Mouse (Mus musculus) MEL (cell line): ENCODE data around the gene Kif3b. TPM values are rescaled to one million over a fixed set of nuclear protein-coding genes. Genes with fewer than 3 reads are reported as not detected.

ENCODE experiments used
- DNase-seq: peaks from one replicate; pipeline ENCODE4 v3.0.0; 2011; ENCODE audit warnings: low read depth, low spot score
- H3K27ac ChIP-seq: 2 replicates; pipeline ENCODE4 v1.5.1; 2012; ENCODE audit warnings: low read depth, mild to moderate bottlenecking, control low read depth, low read length, moderate library complexity; ENCODE audit not compliant: control insufficient read depth
- H3K27me3 ChIP-seq, 2 experiments: fragments of 150-350 bp in 1 of 2; sonication (generic) in 1 of 2; 2 replicates each; pipeline ENCODE4 v1.6.1; 2012; ENCODE audit warnings: low read length in 2 of 2, mild to moderate bottlenecking in 2 of 2, improper control_type of control experiment in 1 of 2, moderate library complexity in 1 of 2; ENCODE audit not compliant: insufficient read depth in 2 of 2, control insufficient read depth in 1 of 2
- H3K36me3 ChIP-seq, 2 experiments: 2 replicates each; pipeline ENCODE4 v1.6.1; 2012 to 2014; ENCODE audit warnings: low read length in 2 of 2, improper control_type of control experiment in 1 of 2, inconsistent platforms in 1 of 2, mild to moderate bottlenecking in 1 of 2; ENCODE audit not compliant: insufficient read depth in 2 of 2, control insufficient read depth in 1 of 2
- H3K4me1 ChIP-seq, 2 experiments: fragments of 150-350 bp in 1 of 2; sonication (generic) in 1 of 2; 2 replicates each; pipeline ENCODE4 v1.6.1; 2012; ENCODE audit warnings: low read length in 2 of 2, improper control_type of control experiment in 1 of 2, mild to moderate bottlenecking in 1 of 2; ENCODE audit not compliant: insufficient read depth in 2 of 2, control insufficient read depth in 1 of 2
- H3K4me3 ChIP-seq, 2 experiments: fragments of 150-350 bp in 1 of 2; sonication (generic) in 1 of 2; 2 replicates each; pipeline ENCODE4 v1.5.1; 2012; ENCODE audit warnings: low read depth in 2 of 2, low read length in 2 of 2, mild to moderate bottlenecking in 2 of 2, moderate library complexity in 2 of 2, control low read depth in 1 of 2, improper control_type of control experiment in 1 of 2; ENCODE audit not compliant: control insufficient read depth in 1 of 2, insufficient read depth in 1 of 2
- H3K79me2 ChIP-seq: 2 replicates; pipeline ENCODE4 v1.6.1; 2012; ENCODE audit warnings: mild to moderate bottlenecking, low read length, moderate library complexity; ENCODE audit not compliant: control insufficient read depth, poor library complexity, insufficient read depth
- H3K9ac ChIP-seq: 2 replicates; pipeline ENCODE4 v1.6.1; 2012; ENCODE audit warnings: low read depth, mild to moderate bottlenecking, control low read depth, low read length, moderate library complexity; ENCODE audit not compliant: control insufficient read depth, poor library complexity, severe bottlenecking
- H3K9me3 ChIP-seq: fragments of 150-350 bp; sonication (generic); replicated peaks from 2 replicates; pipeline ENCODE4 v1.6.1; 2012; ENCODE audit warnings: mild to moderate bottlenecking, low read length, improper control_type of control experiment, moderate library complexity; ENCODE audit not compliant: insufficient read depth
- CHD2 ChIP-seq: IDR thresholded peaks from 2 replicates; pipeline ENCODE4 v1.6.1; 2011; ENCODE audit warnings: low read length, improper control_type of control experiment
- CTCF ChIP-seq, 3 experiments: IDR thresholded peaks in 2 of 3; conservative IDR thresholded peaks in 1 of 3; 2 replicates each; pipeline ENCODE4 v1.5.1; 2011 to 2012; ENCODE audit warnings: low read length in 3 of 3, low read depth in 2 of 3, mild to moderate bottlenecking in 2 of 3, improper control_type of control experiment in 1 of 3, inconsistent platforms in 1 of 3, mixed read lengths in 1 of 3, moderate library complexity in 1 of 3; ENCODE audit not compliant: control insufficient read depth in 1 of 3, insufficient read depth in 1 of 3, poor library complexity in 1 of 3, severe bottlenecking in 1 of 3
- E2F4 ChIP-seq: IDR thresholded peaks from 2 replicates; pipeline ENCODE4 v1.6.1; 2011; ENCODE audit warnings: low read depth, low read length, improper control_type of control experiment, borderline replicate concordance
- ELF1 ChIP-seq: IDR thresholded peaks from 2 replicates; pipeline ENCODE4 v1.6.1; 2014; ENCODE audit warnings: low read depth, mild to moderate bottlenecking, inconsistent platforms, low read length, improper control_type of control experiment, moderate library complexity
- GATA1 ChIP-seq: IDR thresholded peaks from 2 replicates; pipeline ENCODE4 v1.6.1; 2011; ENCODE audit warnings: low read depth, low read length, improper control_type of control experiment
- HCFC1 ChIP-seq: IDR thresholded peaks from 2 replicates; pipeline ENCODE4 v1.6.1; 2012; ENCODE audit warnings: low read depth, mild to moderate bottlenecking, inconsistent platforms, low read length, improper control_type of control experiment, moderate library complexity
- JUND ChIP-seq: IDR thresholded peaks from 2 replicates; pipeline ENCODE4 v1.6.1; 2011; ENCODE audit warnings: low read depth, mild to moderate bottlenecking, improper control_type of control experiment, low read length
- MAFK ChIP-seq: IDR thresholded peaks from 2 replicates; pipeline ENCODE4 v1.6.1; 2011; ENCODE audit warnings: low read depth, mild to moderate bottlenecking, low read length, improper control_type of control experiment, borderline replicate concordance
- MYB ChIP-seq: IDR thresholded peaks from 2 replicates; pipeline ENCODE4 v1.6.1; 2011; ENCODE audit warnings: mild to moderate bottlenecking, low read depth, low read length, improper control_type of control experiment
- MYC ChIP-seq: IDR thresholded peaks from 2 replicates; pipeline ENCODE4 v1.6.1; 2011; ENCODE audit warnings: low read depth, mild to moderate bottlenecking, low read length, improper control_type of control experiment, moderate library complexity
- NELFE ChIP-seq: IDR thresholded peaks from 2 replicates; pipeline ENCODE4 v1.6.1; 2011; ENCODE audit warnings: low read depth, low read length, improper control_type of control experiment
- POLR2A ChIP-seq, 2 experiments: IDR thresholded peaks; 2 replicates each; pipeline ENCODE4 v1.6.1; 2011 to 2012; ENCODE audit warnings: low read length in 2 of 2, mild to moderate bottlenecking in 2 of 2, control low read depth in 1 of 2, improper control_type of control experiment in 1 of 2, low read depth in 1 of 2, moderate library complexity in 1 of 2; ENCODE audit not compliant: control insufficient read depth in 1 of 2, insufficient read depth in 1 of 2, poor library complexity in 1 of 2
- POLR2AphosphoS2 ChIP-seq: IDR thresholded peaks from 2 replicates; pipeline ENCODE4 v1.6.1; 2011; ENCODE audit warnings: low read length, improper control_type of control experiment
- RAD21 ChIP-seq: IDR thresholded peaks from 2 replicates; pipeline ENCODE4 v1.6.1; 2011; ENCODE audit warnings: mild to moderate bottlenecking, low read depth, low read length, improper control_type of control experiment
- RCOR1 ChIP-seq: IDR thresholded peaks from 2 replicates; pipeline ENCODE4 v1.6.1; 2012; ENCODE audit warnings: low read depth, mild to moderate bottlenecking, inconsistent platforms, low read length, improper control_type of control experiment
- SMC3 ChIP-seq: IDR thresholded peaks from 2 replicates; pipeline ENCODE4 v1.6.1; 2011; ENCODE audit warnings: low read depth, low read length, improper control_type of control experiment
- TAL1 ChIP-seq: IDR thresholded peaks from 2 replicates; pipeline ENCODE4 v1.6.1; 2012; ENCODE audit warnings: mild to moderate bottlenecking, inconsistent platforms, low read length, moderate library complexity, mixed read lengths
- TCF12 ChIP-seq: IDR thresholded peaks from 2 replicates; pipeline ENCODE4 v1.6.1; 2014; ENCODE audit warnings: low read depth, mild to moderate bottlenecking, inconsistent platforms, low read length, improper control_type of control experiment, moderate library complexity
- USF1 ChIP-seq: IDR thresholded peaks from 2 replicates; pipeline ENCODE4 v1.6.1; 2014; ENCODE audit warnings: low read depth, mild to moderate bottlenecking, inconsistent platforms, low read length, improper control_type of control experiment, moderate library complexity
- USF2 ChIP-seq, 2 experiments: IDR thresholded peaks; 2 replicates each; pipeline ENCODE4 v1.6.1; 2011 to 2012; ENCODE audit warnings: improper control_type of control experiment in 2 of 2, low read length in 2 of 2, borderline replicate concordance in 1 of 2, inconsistent platforms in 1 of 2, low read depth in 1 of 2, mild to moderate bottlenecking in 1 of 2; ENCODE audit not compliant: insufficient read depth in 1 of 2
- ZC3H11A ChIP-seq: IDR thresholded peaks from 2 replicates; pipeline ENCODE4 v1.6.1; 2012; ENCODE audit warnings: low read depth, mild to moderate bottlenecking, inconsistent platforms, low read length, improper control_type of control experiment
- ZKSCAN1 ChIP-seq: IDR thresholded peaks from 2 replicates; pipeline ENCODE4 v1.6.1; 2012; ENCODE audit warnings: low read depth, mild to moderate bottlenecking, inconsistent platforms, low read length, improper control_type of control experiment, moderate library complexity
- ZMIZ1 ChIP-seq: IDR thresholded peaks from 2 replicates; pipeline ENCODE4 v1.6.1; 2012; ENCODE audit warnings: low read depth, mild to moderate bottlenecking, inconsistent platforms, low read length, improper control_type of control experiment, moderate library complexity
- ZNF384 ChIP-seq: IDR thresholded peaks from 2 replicates; pipeline ENCODE4 v1.6.1; 2012; ENCODE audit warnings: low read depth, mild to moderate bottlenecking, inconsistent platforms, low read length, improper control_type of control experiment
- polyA plus RNA-seq, 2 experiments: library from polyadenylated mRNA; stranded (reverse) in 1 of 2; unstranded in 1 of 2; fragments of >175 nt in 1 of 2; fragments of >200 nt in 1 of 2; gene quantifications; 2 replicates each; pipeline versions ENCODE4 v1.2.1 to v1.2.4; 2012; ENCODE audit warnings: low replicate concordance in 2 of 2, low read depth in 1 of 2; ENCODE audit not compliant: insufficient read length in 2 of 2, insufficient read depth in 1 of 2, missing spikeins in 1 of 2
- total RNA-seq: library from RNA; depleted of rRNA; stranded (reverse); fragments of 300-350 nt; gene quantifications from 2 replicates; pipeline ENCODE4 v1.2.3, GENCODE M21; 2012

The Kif3b gene
- total and polyA plus RNA-seq, 3 experiments, result 11.0 to 34.2 (median 17.9) TPM

DNA sequence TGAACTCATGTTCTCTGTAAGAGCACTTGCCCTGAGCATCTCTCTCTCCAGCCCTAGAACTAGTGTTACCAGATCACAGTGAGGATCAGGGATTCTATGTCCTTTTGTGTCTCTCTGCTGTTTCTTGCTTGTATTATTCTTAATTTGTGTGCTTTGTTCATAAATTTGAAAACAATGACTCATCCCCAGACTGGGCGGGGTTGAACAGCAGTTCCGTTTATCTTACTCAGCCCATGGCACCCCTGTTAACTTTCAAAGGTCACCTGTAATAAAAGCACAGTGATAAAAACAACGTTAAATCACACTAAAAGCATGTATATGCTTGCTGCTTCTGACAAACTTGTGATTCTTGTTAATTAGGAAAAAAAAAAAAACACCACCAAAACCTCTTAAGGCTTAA is 51.4 kb downstream of the Kif3b start (continued):
- TF ChIP-seq JUND, result peak; percentile 94
- TF ChIP-seq USF1, result no peak
- TF ChIP-seq MYB, result peak; percentile 83
- peak; percentile 70 for TF ChIP-seq TCF12
- TF ChIP-seq CTCF (IDR thresholded peaks at IDR 0.05 in 2 of 3, conservative IDR thresholded peaks at IDR 0.05 in 1 of 3; ENCODE audit: control insufficient read depth in 1 of 3, insufficient read depth in 1 of 3, low read depth in 2 of 3, low read length in 3 of 3, poor library complexity in 1 of 3, severe bottlenecking in 1 of 3), result no peak
- TF ChIP-seq POLR2AphosphoS2, result no peak; the same call in 1 of the 2 replicates
- TF ChIP-seq ZKSCAN1, result no peak
- no peak for TF ChIP-seq RAD21
- peak; percentile 37; the same call in 1 of the 2 replicates for TF ChIP-seq RCOR1
- peak; percentile 35; the same call in 1 of the 2 replicates for TF ChIP-seq NELFE
- TF ChIP-seq ELF1, result no peak
- TF ChIP-seq ZC3H11A, result no peak
- TF ChIP-seq HCFC1, result peak; percentile 44

DNA sequence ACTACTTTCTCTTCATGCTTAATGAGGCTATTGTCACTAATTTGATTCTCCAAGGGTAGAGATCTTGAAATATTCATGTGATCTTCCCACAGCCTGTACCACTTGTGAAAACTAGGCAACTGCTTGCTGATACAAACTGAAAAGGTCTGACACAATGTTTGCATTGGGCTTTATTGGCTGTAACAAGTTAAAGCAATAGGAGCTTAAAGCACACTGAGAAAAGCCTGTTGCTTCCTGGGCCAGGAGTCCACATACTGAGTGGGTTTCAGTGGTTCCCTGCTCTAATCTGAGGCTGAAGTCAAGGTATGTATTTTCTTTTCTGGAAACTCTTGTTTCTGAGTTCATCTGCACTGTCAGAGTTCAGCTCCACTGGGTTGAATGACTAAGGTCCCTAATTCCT is 52.0 kb downstream of the Kif3b start:
- no peaks in the 10 kb centered on the region for H3K9me3 ChIP-seq
- TF ChIP-seq E2F4, result no peak
- TF ChIP-seq USF2 (IDR thresholded peaks at IDR 0.05; ENCODE audit: borderline replicate concordance in 1 of 2, insufficient read depth in 1 of 2, low read depth in 1 of 2, low read length in 2 of 2), result no peak
- TF ChIP-seq ZNF384, result no peak
- no peak for TF ChIP-seq NELFE
- TF ChIP-seq ZMIZ1, result no peak
- TF ChIP-seq RCOR1, result no peak
- no peak for TF ChIP-seq GATA1
- TF ChIP-seq RAD21, result no peak
- TF ChIP-seq SMC3, result no peak
- TF ChIP-seq POLR2A (IDR thresholded peaks at IDR 0.05; ENCODE audit: control insufficient read depth in 1 of 2, insufficient read depth in 1 of 2, low read depth in 1 of 2, low read length in 2 of 2, poor library complexity in 1 of 2), result no peak
- TF ChIP-seq CHD2, result no peak
- TF ChIP-seq TAL1, result no peak
- no peak for TF ChIP-seq MYC
- TF ChIP-seq USF1, result no peak
- no peak for TF ChIP-seq MAFK
- no peak for TF ChIP-seq POLR2AphosphoS2
- H3K27ac ChIP-seq, result peak overlapping the region; percentile 81
- peak overlapping the region; percentile 13 for H3K9ac ChIP-seq
- peaks cover 0 to 34% of the 10 kb centered on the region in 2 experiments; a peak in 2 of 4 replicates for H3K36me3 ChIP-seq
- H3K79me2 ChIP-seq, result peaks cover 24% of the 10 kb centered on the region
- H3K4me3 ChIP-seq, result no peak overlapping the region; a peak in 1 of 4 replicates
- peaks cover 14 to 27% of the 10 kb centered on the region in 2 experiments for H3K4me1 ChIP-seq
- H3K27me3 ChIP-seq, result no peaks in the 10 kb centered on the region
- peak; percentile 35 for DNase-seq
